Mouse (Mus musculus) hindlimb bud, embryonic 11.5 days (tissue): Measurements from ENCODE around the gene Pakap.

Experiments used
- DNase-seq: peaks from one replicate; pipeline ENCODE4 v3.0.0-alpha.2; 2012; ENCODE audit warnings: low read depth, low spot score; ENCODE audit errors: extremely low spot score

The Pakap gene

GRCm38 (mm10) chr4:57942892-57943291, 374.9 kb downstream of the Pakap start:
- DNase-seq: no peak
